Mouse (Mus musculus) retina, postnatal 1 day (tissue): Measurements from ENCODE around the gene Hpn.
A peak's percentile ranks its signal among the peaks of the same experiment; 100 is the strongest.

Experiments
- DNase-seq: peaks from one replicate; pipeline ENCODE4 v3.0.0-alpha.2; 2012

The Hpn gene

GRCm38 (mm10) chr7:31140302-31140701, 25.2 kb upstream of the Hpn start:
- DNase-seq: no peak

GRCm38 (mm10) chr7:31139765-31140164, 24.7 kb upstream of the Hpn start:
- DNase-seq: peak; percentile 62

GRCm38 (mm10) chr7:31135717-31136116, 20.6 kb upstream of the Hpn start:
- no peak for DNase-seq

- DNase-seq: no peak
Observed at GRCm38 (mm10) chr7:31131866-31132265, 16.8 kb upstream of the Hpn start.

GRCm38 (mm10) chr7:31130841-31131240, 15.8 kb upstream of the Hpn start:
- DNase-seq: peak; percentile 76

GRCm38 (mm10) chr7:31130197-31130596, 15.1 kb upstream of the Hpn start:
- DNase-seq: no peak

- no peak for DNase-seq
Observed at GRCm38 (mm10) chr7:31128157-31128705, 13.1 kb upstream of the Hpn start.

- DNase-seq: peak; percentile 59
Observed at GRCm38 (mm10) chr7:31126851-31127724, 12.0 kb upstream of the Hpn start, which contains the start of gene Scn1b. Scn1b (minus strand) TSS chr7:31127003.

- no peak for DNase-seq
Observed at GRCm38 (mm10) chr7:31126211-31126751, 11.2 kb upstream of the Hpn start.

GRCm38 (mm10) chr7:31125116-31125515, 10.0 kb upstream of the Hpn start:
- no peak for DNase-seq

- no peak for DNase-seq
Observed at GRCm38 (mm10) chr7:31124381-31124780, 9.3 kb upstream of the Hpn start.

- no peak for DNase-seq
Observed at GRCm38 (mm10) chr7:31123697-31124096, 8.6 kb upstream of the Hpn start.

- no peak for DNase-seq
Observed at GRCm38 (mm10) chr7:31122641-31123631, 7.8 kb upstream of the Hpn start.

GRCm38 (mm10) chr7:31119556-31119955, 4.5 kb upstream of the Hpn start:
- DNase-seq: no peak

GRCm38 (mm10) chr7:31118486-31118885, 3.4 kb upstream of the Hpn start:
- DNase-seq: no peak

- no peak for DNase-seq
Observed at GRCm38 (mm10) chr7:31117465-31117864, 2.4 kb upstream of the Hpn start.

GRCm38 (mm10) chr7:31116721-31117145, 1.6 kb upstream of the Hpn start:
- DNase-seq: peak; percentile 40

GRCm38 (mm10) chr7:31115587-31116043, 525 bp upstream of the Hpn start:
- peak; percentile 34 for DNase-seq

- no peak for DNase-seq
Observed at GRCm38 (mm10) chr7:31114646-31115045, 444 bp downstream of the Hpn start.

- no peak for DNase-seq
Observed at GRCm38 (mm10) chr7:31113800-31114199, 1.3 kb downstream of the Hpn start.

GRCm38 (mm10) chr7:31112036-31112435, 3.1 kb downstream of the Hpn start:
- no peak for DNase-seq

GRCm38 (mm10) chr7:31110861-31111385, 4.2 kb downstream of the Hpn start:
- DNase-seq: no peak
